Mouse (Mus musculus): Measurements from ENCODE around the gene Etv6.

- TF ChIP-seq TAL1 (conservative IDR thresholded peaks at IDR 0.05; ENCODE audit: low read depth, low read length) (no peak), CTCF (IDR thresholded peaks at IDR 0.05; ENCODE audit: low read depth, low read length) (no peak), GATA1 (IDR thresholded peaks at IDR 0.05; ENCODE audit: borderline replicate concordance, low read length) (no peak)
These were observed 182.2 kb downstream of the Etv6 start for GRCm38 (mm10) chr6:134217747-134218146.

Measured in G1E (cell line).